Comparison of ENCODE assay signal across 8 mouse cellular contexts in the genomic region with DNA sequence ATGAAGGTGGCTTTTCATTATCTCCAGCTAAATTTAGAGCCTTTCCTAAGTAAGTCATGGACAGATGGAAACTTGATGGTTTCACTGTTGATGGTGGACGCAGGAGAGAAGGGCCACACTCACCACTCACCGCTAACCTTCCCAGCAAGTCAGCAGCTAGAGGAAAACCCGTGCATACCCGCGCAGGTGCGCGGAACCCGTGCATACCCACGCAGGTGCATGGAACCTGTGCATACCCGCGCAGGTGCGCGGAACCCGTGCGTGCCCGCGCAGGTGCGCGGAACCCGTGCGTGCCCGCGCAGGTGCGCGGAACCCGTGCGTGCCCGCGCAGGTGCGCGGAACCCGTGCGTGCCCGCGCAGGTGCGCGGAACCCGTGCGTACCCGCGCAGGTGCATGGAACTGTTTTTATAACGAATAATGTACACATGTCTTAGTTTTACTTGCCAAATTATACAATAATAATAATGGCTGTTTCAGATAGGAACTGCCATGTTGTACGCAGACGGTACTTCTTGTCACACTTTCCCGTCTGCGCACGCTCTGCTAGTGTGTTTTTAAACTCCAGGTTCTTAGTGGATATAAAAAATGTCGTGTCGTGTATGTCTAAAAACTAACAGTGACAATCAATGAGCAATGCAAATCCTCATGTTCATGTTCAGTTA.
A peak's percentile ranks its signal among the peaks of the same experiment; 100 is the strongest.
DNase-seq lines count a peak whose midpoint lies in the region; ATAC-seq and TF ChIP-seq lines count a peak whose summit lies in the region.

No protein-coding gene starts in this region.

- in situ Hi-C loops in CH12.LX (cut with MboI; ENCODE audit: low pct_ligation_motif_present, low pct_unique_long_range_greater_than_20kb, low sequenced_read_pairs), result no loop called here

- H3K27ac ChIP-seq in CH12.LX (ENCODE audit: insufficient read depth, low read depth), result no peak overlapping the region
- no peak overlapping the region for H3K27ac ChIP-seq in embryonic facial prominence, embryonic 12.5 days
- peak overlapping the region; percentile 79 for H3K27ac ChIP-seq in midbrain, embryonic 15.5 days

- H3K79me2 ChIP-seq in CH12.LX (replicated peaks; ENCODE audit: control insufficient read depth, extremely low read depth, insufficient read depth, poor library complexity, severe bottlenecking), result no peaks in the 10 kb centered on the region

- no peaks in the 10 kb centered on the region for H3K27me3 ChIP-seq in CH12.LX (replicated peaks)
- no peaks in the 10 kb centered on the region for H3K27me3 ChIP-seq in embryonic facial prominence, embryonic 12.5 days
- H3K27me3 ChIP-seq in midbrain, embryonic 15.5 days (replicated peaks), result no peaks in the 10 kb centered on the region

- 4% methylated on average over 49 of the region's 49 CpGs for WGBS in embryonic facial prominence, embryonic 12.5 days
- WGBS in midbrain, embryonic 15.5 days, result 2% methylated on average over 49 of the region's 49 CpGs

- no peak for TF ChIP-seq EP300 in CH12.LX (IDR thresholded peaks at IDR 0.05; ENCODE audit: low read length)

- peaks cover 0 to 6% of the 10 kb centered on the region in 2 experiments; a peak in 2 of 4 replicates for H3K4me1 ChIP-seq in CH12.LX (ENCODE audit: control insufficient read depth in 1 of 2, insufficient read depth in 2 of 2)
- H3K4me1 ChIP-seq in embryonic facial prominence, embryonic 12.5 days, result no peaks in the 10 kb centered on the region
- H3K4me1 ChIP-seq in midbrain, embryonic 15.5 days, result peaks cover 12% of the 10 kb centered on the region

- dilution Hi-C loops in CH12.LX (cut with MboI; ENCODE audit: extremely low pct_ligation_motif_present, extremely low pct_unique_long_range_greater_than_20kb, low sequenced_read_pairs), result no loop called here

- TF ChIP-seq RAD21 in CH12.LX (IDR thresholded peaks at IDR 0.05; ENCODE audit: low read depth, low read length), result no peak

- TF ChIP-seq CTCF in CH12.LX (conservative IDR thresholded peaks at IDR 0.05 in 1 of 2, IDR thresholded peaks at IDR 0.05 in 1 of 2; ENCODE audit: low read depth in 2 of 2, low read length in 2 of 2), result no peak

- peak overlapping the region; percentile 92 for H3K4me2 ChIP-seq in CH12.LX (ENCODE audit: insufficient read depth, low read depth, poor library complexity, severe bottlenecking)
- H3K4me2 ChIP-seq in embryonic facial prominence, embryonic 12.5 days (replicated peaks), result peak overlapping the region; percentile 87
- peak overlapping the region; percentile 89 for H3K4me2 ChIP-seq in midbrain, embryonic 15.5 days

- peak overlapping the region; percentile 77; the same call in 1 of the 2 replicates for H3K9ac ChIP-seq in CH12.LX (ENCODE audit: insufficient read depth, low read depth)
- H3K9ac ChIP-seq in embryonic facial prominence, embryonic 12.5 days, result peak overlapping the region; percentile 34; the same call in 1 of the 2 replicates
- H3K9ac ChIP-seq in midbrain, embryonic 15.5 days, result peak overlapping the region; percentile 40

- no peak for TF ChIP-seq POLR2A in CH12.LX (IDR thresholded peaks at IDR 0.05; ENCODE audit: low read depth, low read length)

- H3K9me3 ChIP-seq in CH12.LX (replicated peaks; ENCODE audit: low read length), result no peaks in the 10 kb centered on the region
- no peaks in the 10 kb centered on the region for H3K9me3 ChIP-seq in embryonic facial prominence, embryonic 12.5 days
- no peaks in the 10 kb centered on the region for H3K9me3 ChIP-seq in midbrain, embryonic 15.5 days

- peak; percentile 22 for ATAC-seq in frontal cortex, adult (ENCODE audit: low TSS enrichment)
- no peak for ATAC-seq in embryonic facial prominence, embryonic 12.5 days (ENCODE audit: insufficient number of reproducible peaks, insufficient read depth, low FRiP score, low TSS enrichment)
- peak; percentile 32 for ATAC-seq in midbrain, embryonic 15.5 days (replicated peaks)
- no peak for ATAC-seq in megakaryocyte-erythroid progenitor cell, adult 5-6 weeks (replicated peaks; ENCODE audit: low FRiP score, low TSS enrichment, poor library complexity, severe bottlenecking)

- H3K36me3 ChIP-seq in CH12.LX (replicated peaks in 1 of 2; ENCODE audit: control insufficient read depth in 1 of 2, insufficient read depth in 1 of 2, low read length in 1 of 2), result no peaks in the 10 kb centered on the region
- H3K36me3 ChIP-seq in embryonic facial prominence, embryonic 12.5 days, result 0 out of 2 replicates have a peak, but pooled peaks cover 4% of the 10 kb centered on the region
- H3K36me3 ChIP-seq in midbrain, embryonic 15.5 days (replicated peaks), result peaks cover 4% of the 10 kb centered on the region; the same call in 1 of the 2 replicates

- H3K4me3 ChIP-seq in CH12.LX (replicated peaks in 1 of 3; ENCODE audit: low read depth in 2 of 3, low read length in 2 of 3, poor library complexity in 1 of 3), result peak overlapping the region; percentile 61 to 87 (median 66)
- peak overlapping the region; percentile 46 for H3K4me3 ChIP-seq in embryonic facial prominence, embryonic 12.5 days
- peak overlapping the region; percentile 44 for H3K4me3 ChIP-seq in midbrain, embryonic 15.5 days

- no peak for DNase-seq in frontal cortex, postnatal 25 days (ENCODE audit: low spot score in 2 of 2)
- DNase-seq in CH12.LX (ENCODE audit: extremely low read depth), result no peak
- peak; percentile 28 for DNase-seq in kidney, adult 9 months
- DNase-seq in gastrocnemius, adult 8-10 months (ENCODE audit: low spot score in 2 of 2), result no peak

TF ChIP-seq in CH12.LX, 34 proteins besides CTCF, POLR2A, EP300 and RAD21:
- TF ChIP-seq NELFE (IDR thresholded peaks at IDR 0.05; ENCODE audit: low read depth, low read length) (no peak), JUND (conservative IDR thresholded peaks at IDR 0.05; ENCODE audit: low read depth, low read length) (no peak), TCF12 (IDR thresholded peaks at IDR 0.05; ENCODE audit: low read depth, low read length) (0 out of 2 replicates have a peak, but pooled peaks have one; percentile 4), JUN (IDR thresholded peaks at IDR 0.05; ENCODE audit: insufficient read depth, low read depth, low read length) (no peak), NRF1 (IDR thresholded peaks at IDR 0.05; ENCODE audit: low read depth, low read length) (peak; percentile 52), BHLHE40 (IDR thresholded peaks at IDR 0.05; ENCODE audit: low read depth, low read length) (peak; percentile 81)

Comparison
In these comparisons a context has a peak if more than half of its experiments do, and no peak if none do; other contexts are left out.
1. ATAC-seq: peak in frontal cortex, adult (single experiment) and midbrain, embryonic 15.5 days (single experiment); none in embryonic facial prominence, embryonic 12.5 days (single experiment) and megakaryocyte-erythroid progenitor cell, adult 5-6 weeks (single experiment).
2. Peak in every context shown above with its lines, with median percentiles within 50 percentile points of each other: H3K4me2 ChIP-seq, H3K4me3 ChIP-seq and H3K9ac ChIP-seq.